Mouse (Mus musculus) cerebellum, adult 8-10 months (tissue): ENCODE measurements around the gene Akap5.
A peak's percentile ranks its signal among the peaks of the same experiment; 100 is the strongest.

Experiments
- DNase-seq: peaks from one replicate; pipeline ENCODE4 v3.0.0; 2022

Akap5 gene

GRCm38 (mm10) chr12:76369978-76370830 lies 45.5 kb downstream of the Akap5 start, which contains the start of gene Zbtb1:
TSS of gene Zbtb1 (plus strand) at chr12:76370266.
- peak; percentile 80 for DNase-seq

GRCm38 (mm10) chr12:76370831-76371571 lies 46.3 kb downstream of the Akap5 start:
- peak; percentile 46 for DNase-seq

GRCm38 (mm10) chr12:76372046-76372445 lies 47.4 kb downstream of the Akap5 start:
- no peak for DNase-seq

GRCm38 (mm10) chr12:76372881-76373818 lies 48.5 kb downstream of the Akap5 start:
- DNase-seq, result no peak

- no peak for DNase-seq
These were observed 49.3 kb downstream of the Akap5 start for GRCm38 (mm10) chr12:76373991-76374390.

- no peak for DNase-seq
These were observed 50.2 kb downstream of the Akap5 start for GRCm38 (mm10) chr12:76374911-76375310.

GRCm38 (mm10) chr12:76375506-76375905 lies 50.8 kb downstream of the Akap5 start:
- no peak for DNase-seq

GRCm38 (mm10) chr12:76376649-76377048 lies 52.0 kb downstream of the Akap5 start:
- no peak for DNase-seq

- DNase-seq, result no peak
These were observed 52.4 kb downstream of the Akap5 start for GRCm38 (mm10) chr12:76377059-76377458.

- no peak for DNase-seq
These were observed 53.0 kb downstream of the Akap5 start for GRCm38 (mm10) chr12:76377726-76378125.

GRCm38 (mm10) chr12:76378556-76378955 lies 53.9 kb downstream of the Akap5 start:
- no peak for DNase-seq

- no peak for DNase-seq
These were observed 55.5 kb downstream of the Akap5 start for GRCm38 (mm10) chr12:76380151-76380550.
